Mouse (Mus musculus): ENCODE measurements at regions not wholly inside any gene's neighbourhood (a gene's known extent, or its start where the extent isn't known, plus 50 kb on each side); places are given as distances from the start of the nearest gene placed in this dataset.
A peak's percentile ranks its signal among the peaks of the same experiment; 100 is the strongest.

DNA sequence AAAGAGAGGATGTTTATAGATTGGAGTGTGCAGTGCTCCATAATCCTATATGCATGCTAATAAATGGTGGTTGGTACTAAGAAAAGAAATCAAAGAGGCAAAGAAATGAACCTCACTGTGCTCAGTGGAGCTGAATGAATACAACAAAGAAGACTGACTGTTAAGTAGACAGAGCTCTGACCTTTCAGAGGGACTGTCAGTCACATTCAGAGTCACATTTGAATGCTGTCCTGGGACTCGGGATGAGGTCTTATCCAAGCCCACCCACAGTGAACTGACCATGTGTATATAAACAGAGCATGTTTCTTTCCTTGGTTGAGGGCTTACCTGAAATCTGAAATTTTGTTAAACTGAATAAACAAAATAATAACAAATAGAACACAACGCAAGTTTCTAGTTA lies 1473.3 kb downstream of the Cdh8 start:
- WGBS, result 27% methylated on average over 2 of the region's 2 CpGs
- DNase-seq (ENCODE audit: low spot score), result peak; percentile 9

DNA sequence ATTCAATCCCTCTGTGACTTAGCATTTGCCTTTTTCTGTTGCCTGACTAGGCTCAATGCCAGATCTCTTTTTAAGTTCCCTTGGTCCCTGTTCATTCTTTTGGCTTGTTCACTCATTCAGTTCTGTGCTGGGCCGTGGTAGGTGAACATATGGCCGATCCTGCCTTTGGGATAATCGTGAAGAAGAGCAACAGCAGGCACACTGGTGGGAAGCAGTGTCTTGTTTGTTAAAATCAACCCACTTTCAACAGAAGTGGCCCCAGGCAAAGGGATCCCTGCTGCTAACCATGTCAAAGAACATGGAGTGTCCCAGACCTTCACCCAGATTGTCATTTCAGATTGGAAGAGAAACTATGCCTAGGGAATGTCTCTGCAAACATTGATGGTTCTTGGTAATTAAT lies 1479.4 kb downstream of the Cdh8 start:
- Histone ChIP-seq H3K27ac (ENCODE audit: low read depth, low read length) (no peak overlapping the region), H3K4me3 (ENCODE audit: low read depth, low read length) (no peak overlapping the region), H3K4me2 (ENCODE audit: low read depth, low read length, poor library complexity, severe bottlenecking) (no peak overlapping the region), H3K9ac (replicated peaks; ENCODE audit: low read length, poor library complexity, severe bottlenecking) (no peak overlapping the region), H3K9me3 (ENCODE audit: low read length) (no peaks in the 10 kb centered on the region), H3K36me3 (ENCODE audit: insufficient read depth, low read length) (no peaks in the 10 kb centered on the region), H3K4me1 (ENCODE audit: insufficient read depth, low read length) (no peaks in the 10 kb centered on the region), H3K27me3 (ENCODE audit: insufficient read depth, low read length) (no peaks in the 10 kb centered on the region)
- 72% methylated on average over 3 of the region's 3 CpGs for WGBS
- DNase-seq (ENCODE audit: low spot score) (peak; percentile 62), ATAC-seq (ENCODE audit: low FRiP score) (no peak)
- TF ChIP-seq CTCF (IDR thresholded peaks at IDR 0.05), result no peak

More for the DNA sequence above, 1473.3 kb downstream of the Cdh8 start:
- no peaks in the 10 kb centered on the region for H3K36me3 ChIP-seq (ENCODE audit: insufficient read depth, low read length)
- ATAC-seq (ENCODE audit: low FRiP score), result no peak
- no peaks in the 10 kb centered on the region for H3K27me3 ChIP-seq (ENCODE audit: insufficient read depth, low read length)
- no peak overlapping the region for H3K4me2 ChIP-seq (ENCODE audit: low read depth, low read length, poor library complexity, severe bottlenecking)
- TF ChIP-seq CTCF (IDR thresholded peaks at IDR 0.05), result no peak
- H3K4me1 ChIP-seq (ENCODE audit: insufficient read depth, low read length), result no peaks in the 10 kb centered on the region; the same call in 1 of the 2 replicates
- no peak overlapping the region for H3K9ac ChIP-seq (replicated peaks; ENCODE audit: low read length, poor library complexity, severe bottlenecking)
- no peaks in the 10 kb centered on the region for H3K9me3 ChIP-seq (ENCODE audit: low read length)
- no peak overlapping the region for H3K27ac ChIP-seq (ENCODE audit: low read depth, low read length)
- no peak overlapping the region for H3K4me3 ChIP-seq (ENCODE audit: low read depth, low read length)
